Mouse (Mus musculus) frontal cortex, postnatal 14 days (tissue): ENCODE measurements around the gene Olfr299.

ENCODE experiments used
- DNase-seq, 2 experiments: peaks; one replicate each; pipeline ENCODE4 v3.0.0; 2022; ENCODE audit warnings: low spot score in 2 of 2

Olfr299 gene

GRCm38 (mm10) chr7:86459621-86460020 is at the start of gene Olfr299:
Gene Olfr299, plus strand, starts transcription at chr7:86459921.
- DNase-seq: no peak

GRCm38 (mm10) chr7:86492384-86492783 is 32.7 kb downstream of the Olfr299 start, which contains the start of gene Olfr298:
Gene Olfr298, minus strand, starts transcription at chr7:86492484.
- DNase-seq: no peak
